Mouse (Mus musculus): ENCODE results near the gene Chrna4. TPM values are rescaled to one million over a fixed set of nuclear protein-coding genes. Genes with fewer than 3 reads are reported as not detected.

Gene Chrna4
- polyA plus RNA-seq, 1 experiment from 2014 or later, result 10.0 TPM

- WGBS, result 11% methylated on average over 5 of the region's 5 CpGs
- ATAC-seq (replicated peaks), result peak; percentile 73
These were observed 16.8 kb upstream of the Chrna4 start for GRCm38 (mm10) chr2:181060127-181060526.

GRCm38 (mm10) chr2:181058193-181058592 lies 14.8 kb upstream of the Chrna4 start:
- Histone ChIP-seq H3K9ac (replicated peaks) (no peak overlapping the region), H3K4me3 (no peak overlapping the region), H3K27me3 (no peaks in the 10 kb centered on the region), H3K27ac (replicated peaks) (no peak overlapping the region), H3K9me3 (no peaks in the 10 kb centered on the region), H3K36me3 (no peaks in the 10 kb centered on the region), H3K4me2 (replicated peaks) (no peak overlapping the region), H3K4me1 (peaks cover 10% of the 10 kb centered on the region; the same call in 1 of the 2 replicates)
- WGBS, result 71% methylated on average over 3 of the region's 3 CpGs
- no peak for ATAC-seq (replicated peaks)

More at GRCm38 (mm10) chr2:181060127-181060526, 16.8 kb upstream of the Chrna4 start:
- Histone ChIP-seq H3K4me1 (peaks cover 10% of the 10 kb centered on the region; the same call in 1 of the 2 replicates), H3K4me3 (no peak overlapping the region), H3K36me3 (no peaks in the 10 kb centered on the region), H3K9ac (replicated peaks) (no peak overlapping the region), H3K27me3 (no peaks in the 10 kb centered on the region), H3K9me3 (no peaks in the 10 kb centered on the region), H3K4me2 (replicated peaks) (no peak overlapping the region), H3K27ac (replicated peaks) (no peak overlapping the region)

GRCm38 (mm10) chr2:181057341-181057740 lies 14.0 kb upstream of the Chrna4 start:
- no peak; the same call in 1 of the 2 replicates for ATAC-seq (replicated peaks)

GRCm38 (mm10) chr2:181052171-181052570 lies 8.8 kb upstream of the Chrna4 start:
- Histone ChIP-seq H3K36me3 (no peaks in the 10 kb centered on the region), H3K4me1 (peaks cover 5% of the 10 kb centered on the region; the same call in 1 of the 2 replicates), H3K27me3 (no peaks in the 10 kb centered on the region), H3K9ac (replicated peaks) (no peak overlapping the region), H3K4me3 (no peak overlapping the region), H3K9me3 (no peaks in the 10 kb centered on the region), H3K27ac (replicated peaks) (no peak overlapping the region), H3K4me2 (replicated peaks) (no peak overlapping the region)
- WGBS, result 69% methylated on average over 1 of the region's 1 CpGs
- ATAC-seq (replicated peaks), result no peak

More at GRCm38 (mm10) chr2:181057341-181057740, 14.0 kb upstream of the Chrna4 start:
- Histone ChIP-seq H3K9ac (replicated peaks) (no peak overlapping the region), H3K4me3 (no peak overlapping the region), H3K4me1 (peaks cover 10% of the 10 kb centered on the region; the same call in 1 of the 2 replicates), H3K27ac (replicated peaks) (no peak overlapping the region), H3K36me3 (no peaks in the 10 kb centered on the region), H3K9me3 (no peaks in the 10 kb centered on the region), H3K27me3 (no peaks in the 10 kb centered on the region), H3K4me2 (replicated peaks) (no peak overlapping the region)
- WGBS, result 51% methylated on average over 8 of the region's 8 CpGs

GRCm38 (mm10) chr2:181048986-181049385 lies 5.6 kb upstream of the Chrna4 start:
- Histone ChIP-seq H3K9ac (replicated peaks) (no peak overlapping the region), H3K9me3 (no peaks in the 10 kb centered on the region), H3K27me3 (no peaks in the 10 kb centered on the region), H3K36me3 (no peaks in the 10 kb centered on the region), H3K27ac (replicated peaks) (no peak overlapping the region), H3K4me3 (no peak overlapping the region), H3K4me1 (peaks cover 2% of the 10 kb centered on the region), H3K4me2 (replicated peaks) (no peak overlapping the region)
- WGBS, result 84% methylated on average over 9 of the region's 9 CpGs
- ATAC-seq (replicated peaks), result no peak

- no peak for ATAC-seq (replicated peaks)
- Histone ChIP-seq H3K9me3 (no peaks in the 10 kb centered on the region), H3K36me3 (no peaks in the 10 kb centered on the region), H3K4me3 (no peak overlapping the region), H3K27me3 (no peaks in the 10 kb centered on the region), H3K27ac (replicated peaks) (no peak overlapping the region), H3K9ac (replicated peaks) (no peak overlapping the region), H3K4me2 (replicated peaks) (no peak overlapping the region), H3K4me1 (peaks cover 7% of the 10 kb centered on the region)
- WGBS, result 43% methylated on average over 7 of the region's 7 CpGs
These were observed 5.1 kb upstream of the Chrna4 start for GRCm38 (mm10) chr2:181048252-181048945.

- no peak overlapping the region for H3K4me3 ChIP-seq
- no peak overlapping the region for H3K9ac ChIP-seq (replicated peaks)
- no peak for ATAC-seq (replicated peaks)
- peaks cover 32% of the 10 kb centered on the region for H3K4me1 ChIP-seq
- no peak overlapping the region for H3K27ac ChIP-seq (replicated peaks)
- no peaks in the 10 kb centered on the region for H3K9me3 ChIP-seq
- peaks cover 19% of the 10 kb centered on the region; the same call in 1 of the 2 replicates for H3K27me3 ChIP-seq
- H3K36me3 ChIP-seq, result no peaks in the 10 kb centered on the region
- WGBS, result 8% methylated on average over 3 of the region's 3 CpGs
- H3K4me2 ChIP-seq (replicated peaks), result no peak overlapping the region
These were observed 655 bp upstream of the Chrna4 start for GRCm38 (mm10) chr2:181044001-181044400.

- Histone ChIP-seq H3K4me1 (peaks cover 41% of the 10 kb centered on the region), H3K27me3 (peaks cover 30% of the 10 kb centered on the region; the same call in 1 of the 2 replicates)
- no peak for ATAC-seq (replicated peaks)
These were observed 970 bp downstream of the Chrna4 start for GRCm38 (mm10) chr2:181042376-181042775.

GRCm38 (mm10) chr2:181041941-181042340 lies 1.4 kb downstream of the Chrna4 start:
- Histone ChIP-seq H3K4me1 (peaks cover 41% of the 10 kb centered on the region), H3K9me3 (no peaks in the 10 kb centered on the region), H3K27me3 (peaks cover 30% of the 10 kb centered on the region; the same call in 1 of the 2 replicates), H3K36me3 (no peaks in the 10 kb centered on the region), H3K4me2 (replicated peaks) (no peak overlapping the region), H3K27ac (replicated peaks) (no peak overlapping the region), H3K9ac (replicated peaks) (no peak overlapping the region), H3K4me3 (no peak overlapping the region)
- 7% methylated on average over 7 of the region's 7 CpGs for WGBS
- ATAC-seq (replicated peaks), result no peak

More at GRCm38 (mm10) chr2:181042376-181042775, 970 bp downstream of the Chrna4 start:
- Histone ChIP-seq H3K27ac (replicated peaks) (peak overlapping the region; percentile 24; the same call in 1 of the 2 replicates), H3K9ac (replicated peaks) (no peak overlapping the region), H3K36me3 (no peaks in the 10 kb centered on the region), H3K9me3 (no peaks in the 10 kb centered on the region), H3K4me3 (no peak overlapping the region), H3K4me2 (replicated peaks) (no peak overlapping the region)

GRCm38 (mm10) chr2:181039356-181039680 lies 4.0 kb downstream of the Chrna4 start:
- Histone ChIP-seq H3K9me3 (no peaks in the 10 kb centered on the region), H3K36me3 (no peaks in the 10 kb centered on the region), H3K27ac (replicated peaks) (no peak overlapping the region), H3K27me3 (peaks cover 30% of the 10 kb centered on the region; the same call in 1 of the 2 replicates), H3K4me2 (replicated peaks) (peak overlapping the region; percentile 91), H3K4me3 (peak overlapping the region; percentile 61), H3K9ac (replicated peaks) (peak overlapping the region; percentile 56), H3K4me1 (peaks cover 41% of the 10 kb centered on the region)
- 0% methylated on average over 16 of the region's 16 CpGs for WGBS
- ATAC-seq (replicated peaks), result peak; percentile 15; the same call in 1 of the 2 replicates

- Histone ChIP-seq H3K27me3 (peaks cover 30% of the 10 kb centered on the region; the same call in 1 of the 2 replicates), H3K4me2 (replicated peaks) (peak overlapping the region; percentile 91), H3K27ac (replicated peaks) (no peak overlapping the region), H3K36me3 (no peaks in the 10 kb centered on the region), H3K4me3 (peak overlapping the region; percentile 61), H3K9me3 (no peaks in the 10 kb centered on the region), H3K4me1 (peaks cover 38% of the 10 kb centered on the region), H3K9ac (replicated peaks) (peak overlapping the region; percentile 56)
- ATAC-seq (replicated peaks), result peak; percentile 60
- WGBS, result 1% methylated on average over 56 of the region's 63 CpGs
These were observed 4.5 kb downstream of the Chrna4 start for GRCm38 (mm10) chr2:181038644-181039355.

- 85% methylated on average over 6 of the region's 6 CpGs for WGBS
- peaks cover 30% of the 10 kb centered on the region; the same call in 1 of the 2 replicates for H3K27me3 ChIP-seq
- ATAC-seq (replicated peaks), result no peak
- H3K36me3 ChIP-seq, result no peaks in the 10 kb centered on the region
- H3K9ac ChIP-seq (replicated peaks), result no peak overlapping the region
- H3K9me3 ChIP-seq, result no peaks in the 10 kb centered on the region
- H3K4me2 ChIP-seq (replicated peaks), result no peak overlapping the region
- H3K27ac ChIP-seq (replicated peaks), result no peak overlapping the region
- no peak overlapping the region for H3K4me3 ChIP-seq
- peaks cover 17% of the 10 kb centered on the region for H3K4me1 ChIP-seq
These were observed 6.8 kb downstream of the Chrna4 start for GRCm38 (mm10) chr2:181036561-181036960.
